Comparison of ENCODE assay signal across 8 mouse cellular contexts in genomic region chr19:29978847-29979246, GRCm38 (mm10). TPM values are rescaled to one million over a fixed set of nuclear protein-coding genes. Genes with fewer than 3 reads are reported as not detected.
A peak's percentile ranks its signal among the peaks of the same experiment; 100 is the strongest.
DNase-seq lines count a peak whose midpoint lies in the region; ATAC-seq lines count a peak whose summit lies in the region.

No protein-coding gene starts in this region.

- DNase-seq in cerebellum, adult 9-10 months, result peak; percentile 18
- DNase-seq in cerebellum, adult 11-12 months, result no peak
- peak; percentile 39 for DNase-seq in layer of hippocampus, adult 9-10 months (ENCODE audit: low spot score)
- no peak for DNase-seq in layer of hippocampus, postnatal 36 days
- DNase-seq in ES-CJ7 (ENCODE audit: low read depth, low spot score), result peak; percentile 13
- DNase-seq in retina, postnatal 7 days (ENCODE audit: low read depth, low spot score), result peak; percentile 24
- no peak for DNase-seq in ovary, adult 18-20 months (ENCODE audit: low spot score)

- peak; percentile 35 for ATAC-seq in granulocyte monocyte progenitor cell, adult 5-6 weeks (replicated peaks; ENCODE audit: poor library complexity, severe bottlenecking)

RNA-seq across cellular contexts. Expression of gene Trpd52l3, which starts 24.7 kb away (rescaled TPM):
- total RNA-seq in layer of hippocampus, postnatal 36 days (2021), result not detected
- not detected in 2 replicates for total RNA-seq in granulocyte monocyte progenitor cell, adult 5-6 weeks (2014; fragmentation: Nextera tagmentation)
- not detected in 2 replicates for total RNA-seq in granulocyte monocyte progenitor cell, adult 5-6 weeks (2017)

RNA-seq across cellular contexts. Expression of gene Uhrf2, which starts 51.5 kb away (rescaled TPM):
- total RNA-seq in layer of hippocampus, postnatal 36 days (2021), result 10 to 100 TPM; 67.2 to 82.8 TPM
- total RNA-seq in granulocyte monocyte progenitor cell, adult 5-6 weeks (2014; fragmentation: Nextera tagmentation), result 72.0 and 99.0 TPM in 2 replicates
- total RNA-seq in granulocyte monocyte progenitor cell, adult 5-6 weeks (2017), result 53.7 and 72.7 TPM in 2 replicates

RNA-seq across cellular contexts. Expression of gene Il33, which starts 53.9 kb away (rescaled TPM):
- 10 to 100 TPM; 31.9 to 34.2 TPM for total RNA-seq in layer of hippocampus, postnatal 36 days (2021)
- not detected in 2 replicates for total RNA-seq in granulocyte monocyte progenitor cell, adult 5-6 weeks (2014; fragmentation: Nextera tagmentation)
- not detected in 2 replicates for total RNA-seq in granulocyte monocyte progenitor cell, adult 5-6 weeks (2017)

Comparison
In these comparisons a context has a peak if more than half of its experiments do, and no peak if none do; other contexts are left out.
1. DNase-seq: peak in cerebellum, adult 9-10 months (single experiment), layer of hippocampus, adult 9-10 months (single experiment), ES-CJ7 (single experiment) and retina, postnatal 7 days (single experiment); none in cerebellum, adult 11-12 months (single experiment), layer of hippocampus, postnatal 36 days (0 of 2) and ovary, adult 18-20 months (single experiment).
2. RNA of gene Il33, which starts 53.9 kb away (total RNA-seq): 31.9 to 34.2 TPM in layer of hippocampus, postnatal 36 days; not detected in granulocyte monocyte progenitor cell, adult 5-6 weeks; every median in the first group is over 10 times any median in the second.